Mouse (Mus musculus) spleen, adult 2 months (tissue): ENCODE measurements around the gene Il10rb.

Experiments
- CTCF ChIP-seq: fragments of 200-500 bp; IDR thresholded peaks from 2 replicates; pipeline ENCODE4 v1.5.1; 2011; ENCODE audit warnings: mild to moderate bottlenecking, inconsistent platforms; ENCODE audit not compliant: insufficient read depth, insufficient read length, insufficient replicate concordance; ENCODE audit errors: extremely low read depth
- POLR2A ChIP-seq: fragments of 200-500 bp; IDR thresholded peaks from 2 replicates; pipeline ENCODE4 v1.6.1; 2011; ENCODE audit warnings: low read depth, low read length, inconsistent platforms

GRCm38 (mm10) chr16:91357526-91357900, 48.5 kb upstream of the Il10rb start:
- TF ChIP-seq POLR2A = no peak
- no peak for TF ChIP-seq CTCF
